Comparison of ENCODE assay signal across 1 mouse cellular context in genomic region chr13:46909005-46909565, GRCm38 (mm10).
A peak's percentile ranks its signal among the peaks of the same experiment; 100 is the strongest.
TF ChIP-seq lines count a peak whose summit lies in the region.

No protein-coding gene starts in this region.

TF ChIP-seq in CH12.LX, 34 proteins besides CTCF, POLR2A, EP300 and RAD21 (continued from another document):
- TF ChIP-seq IRF4 (IDR thresholded peaks at IDR 0.05; ENCODE audit: low read depth, low read length): peak; percentile 41; the same call in 1 of the 2 replicates
- TF ChIP-seq TCF12 (IDR thresholded peaks at IDR 0.05; ENCODE audit: low read depth, low read length): 0 out of 2 replicates have a peak, but pooled peaks have one; percentile 20
- TF ChIP-seq JUND (conservative IDR thresholded peaks at IDR 0.05; ENCODE audit: low read depth, low read length): no peak; the same call in 1 of the 2 replicates
- TF ChIP-seq ZNF384 (IDR thresholded peaks at IDR 0.05; ENCODE audit: low read depth, low read length): no peak
- no peak for TF ChIP-seq POLR2AphosphoS2 (IDR thresholded peaks at IDR 0.05; ENCODE audit: low read depth, low read length)
- TF ChIP-seq MXI1 (IDR thresholded peaks at IDR 0.05; ENCODE audit: low read depth, low read length): peak; percentile 44; the same call in 1 of the 2 replicates
- no peak for TF ChIP-seq CHD1 (IDR thresholded peaks at IDR 0.05; ENCODE audit: low read depth, low read length)
- peak; percentile 92 for TF ChIP-seq BHLHE40 (IDR thresholded peaks at IDR 0.05; ENCODE audit: low read depth, low read length)
- 0 out of 2 replicates have a peak, but pooled peaks have one; percentile 27 for TF ChIP-seq MYC (IDR thresholded peaks at IDR 0.05; ENCODE audit: low read depth, low read length)
- TF ChIP-seq TBP (conservative IDR thresholded peaks at IDR 0.05; ENCODE audit: low read depth, low read length): no peak
- TF ChIP-seq GABPA (IDR thresholded peaks at IDR 0.05; ENCODE audit: insufficient replicate concordance, low read depth, low read length): no peak
- peak; percentile 56 for TF ChIP-seq USF2 (conservative IDR thresholded peaks at IDR 0.05; ENCODE audit: low read depth, low read length)
- no peak for TF ChIP-seq KAT2A (IDR thresholded peaks at IDR 0.05; ENCODE audit: insufficient replicate concordance, low read length)
- peak; percentile 49 for TF ChIP-seq USF1 (IDR thresholded peaks at IDR 0.05; ENCODE audit: low read depth, low read length)
- TF ChIP-seq PAX5 (IDR thresholded peaks at IDR 0.05; ENCODE audit: low read length): no peak
- TF ChIP-seq ZKSCAN1 (IDR thresholded peaks at IDR 0.05; ENCODE audit: borderline replicate concordance, low read depth, low read length): no peak
- peak; percentile 65; the same call in 1 of the 2 replicates for TF ChIP-seq MAX (IDR thresholded peaks at IDR 0.05; ENCODE audit: low read length)
